In the genomic region with DNA sequence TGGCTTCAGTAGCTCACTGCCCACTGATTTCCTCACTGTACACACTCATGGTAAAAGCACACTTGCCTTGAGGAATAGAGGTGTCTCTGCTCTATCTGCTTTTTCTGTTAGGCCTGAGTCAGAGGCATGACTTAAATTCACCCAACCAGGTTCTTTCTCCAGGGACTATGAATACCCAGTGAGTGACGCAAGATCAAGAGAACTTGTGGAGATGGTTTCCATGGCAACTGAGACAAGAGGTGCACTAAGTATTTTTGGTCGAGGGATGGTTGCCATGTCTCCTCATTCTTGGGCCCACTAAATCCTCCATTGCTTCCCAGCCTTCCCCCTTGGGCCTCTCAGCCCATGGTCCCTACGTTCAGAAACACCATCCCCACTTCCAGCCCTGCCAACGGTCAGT, we compare ENCODE assay signal across 12 mouse cellular contexts.
DNase-seq lines count a peak whose midpoint lies in the region.
"Had no signal": no experiment of that assay in that cellular context is flagged by ENCODE, and none has a peak within 500 bp of the region (broad histone marks: within the 10 kb centered on the region; RNA-seq: fewer than 3 reads in every experiment).

No protein-coding gene starts in this region.

- intact Hi-C loops in left cerebral cortex, postnatal 4 days (cut with DNase I) = no loop called here
- intact Hi-C loops in left cerebral cortex, postnatal 36 days (cut with DNase I) = loop anchor here (5.0 kb wide), 1 partner anchor 61 kb away; a partner anchor contains a TSS

- peak; percentile 39 for DNase-seq in left cerebral cortex, adult 11 months (ENCODE audit: low spot score)
- no peak for DNase-seq in left cerebral cortex, postnatal 4 days
- DNase-seq in ZHBTc4 (ENCODE audit: low read depth, low spot score) (peak; percentile 12), adipocyte (ENCODE audit: low spot score) (no peak)
- DNase-seq in frontal cortex, postnatal 14 days (ENCODE audit: low spot score in 2 of 2) = peak; percentile 19 to 48
- peak; percentile 23 to 54 for DNase-seq in left cerebral cortex, postnatal 36 days (ENCODE audit: low spot score in 2 of 2)
- DNase-seq in lung, postnatal 14 days = no peak
- DNase-seq: adrenal gland, postnatal 10 days; cerebellum, adult 8-10 months; gastrocnemius, adult 2 months; heart, adult 18-20 months; kidney, postnatal 4 days had no signal

Comparison
In these comparisons a context has a peak if more than half of its experiments do, and no peak if none do; other contexts are left out.
1. DNase-seq: peak in left cerebral cortex, adult 11 months (single experiment), ZHBTc4 (single experiment), frontal cortex, postnatal 14 days (2 of 2) and left cerebral cortex, postnatal 36 days (2 of 2); none in left cerebral cortex, postnatal 4 days (single experiment), adipocyte (single experiment) and lung, postnatal 14 days (single experiment).